Mouse (Mus musculus): ENCODE data around the gene Tns2. TPM values are rescaled to one million over a fixed set of nuclear protein-coding genes. Genes with fewer than 3 reads are reported as not detected.

Tns2 gene
- polyA plus RNA-seq, 2 experiments from 2014 or later, result 1.1 to 2.3 TPM

- ATAC-seq, result no peak
Measured at GRCm38 (mm10) chr15:102092222-102092621, 8.0 kb upstream of the Tns2 start.

- no peak for ATAC-seq
Measured at GRCm38 (mm10) chr15:102094157-102094556, 6.1 kb upstream of the Tns2 start.

- no peak for ATAC-seq
Measured at GRCm38 (mm10) chr15:102094988-102095387, 5.2 kb upstream of the Tns2 start.

- no peak for ATAC-seq
Measured at GRCm38 (mm10) chr15:102097147-102097915, 2.9 kb upstream of the Tns2 start.

- no peak for ATAC-seq
Measured at GRCm38 (mm10) chr15:102097991-102098555, 2.1 kb upstream of the Tns2 start.

GRCm38 (mm10) chr15:102099260-102099659, 953 bp upstream of the Tns2 start:
- no peak for ATAC-seq

- peak; percentile 15 for ATAC-seq
Measured at GRCm38 (mm10) chr15:102099771-102100160, 447 bp upstream of the Tns2 start.

GRCm38 (mm10) chr15:102100996-102101671, 921 bp downstream of the Tns2 start:
- ATAC-seq, result no peak

GRCm38 (mm10) chr15:102101672-102102541, 1.7 kb downstream of the Tns2 start:
- no peak for ATAC-seq

GRCm38 (mm10) chr15:102102548-102103121, 2.4 kb downstream of the Tns2 start:
- no peak for ATAC-seq

GRCm38 (mm10) chr15:102103371-102103946, 3.2 kb downstream of the Tns2 start:
- no peak for ATAC-seq

- ATAC-seq, result no peak
Measured at GRCm38 (mm10) chr15:102103947-102104555, 3.8 kb downstream of the Tns2 start.

GRCm38 (mm10) chr15:102105360-102105759, 5.1 kb downstream of the Tns2 start:
- ATAC-seq, result no peak

GRCm38 (mm10) chr15:102105764-102106730, 5.8 kb downstream of the Tns2 start:
- peak; percentile 55 for ATAC-seq

GRCm38 (mm10) chr15:102106754-102107456, 6.7 kb downstream of the Tns2 start:
- peak; percentile 25 for ATAC-seq

- peak; percentile 70 for ATAC-seq
Measured at GRCm38 (mm10) chr15:102107689-102108573, 7.7 kb downstream of the Tns2 start.

- peak; percentile 68 for ATAC-seq
Measured at GRCm38 (mm10) chr15:102108651-102109525, 8.7 kb downstream of the Tns2 start.

Measured in CD4-positive, CD25-positive, alpha-beta regulatory T cell, adult 4 months (primary cell).